ENCODE assay signal across 8 mouse cellular contexts in the genomic region with DNA sequence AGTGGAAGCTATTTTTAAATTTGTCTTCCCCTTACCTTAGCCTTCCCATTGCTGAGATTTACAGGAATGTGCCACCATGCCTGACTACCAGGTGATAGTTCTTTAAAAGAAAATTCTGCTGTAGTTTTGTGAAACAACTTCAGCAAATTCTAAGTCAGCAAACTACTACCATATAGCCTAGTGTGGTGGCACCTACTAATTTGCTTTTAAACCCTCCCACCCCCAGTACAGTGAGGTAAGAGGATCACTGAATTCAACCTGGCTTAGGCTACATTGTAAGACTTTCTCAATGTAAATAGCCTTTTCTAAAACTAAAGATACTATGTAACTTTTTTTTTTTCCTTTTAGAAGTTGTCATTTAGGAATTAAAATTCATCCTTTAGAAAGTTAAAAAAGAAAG. TPM values are rescaled to one million over a fixed set of nuclear protein-coding genes. Genes with fewer than 3 reads are reported as not detected.
DNase-seq lines count a peak whose midpoint lies in the region; ATAC-seq and TF ChIP-seq lines count a peak whose summit lies in the region.

No protein-coding gene starts in this region.

- no peak for ATAC-seq in heart, embryonic 11.5 days (replicated peaks; ENCODE audit: insufficient number of reproducible peaks, low FRiP score, low TSS enrichment)
- no peak for ATAC-seq in liver, postnatal 0 days
- no peak for ATAC-seq in megakaryocyte-erythroid progenitor cell, adult 5-6 weeks (replicated peaks; ENCODE audit: low FRiP score, low TSS enrichment, poor library complexity, severe bottlenecking)

- no peak for TF ChIP-seq CTCF in CH12.LX (conservative IDR thresholded peaks at IDR 0.05 in 1 of 2, IDR thresholded peaks at IDR 0.05 in 1 of 2; ENCODE audit: low read depth in 2 of 2, low read length in 2 of 2)
- TF ChIP-seq CTCF in liver, postnatal 0 days (IDR thresholded peaks at IDR 0.05; ENCODE audit: low read depth) = no peak

- H3K79me2 ChIP-seq in CH12.LX (replicated peaks; ENCODE audit: control insufficient read depth, extremely low read depth, insufficient read depth, poor library complexity, severe bottlenecking) = peaks cover 27% of the 10 kb centered on the region

- no peak overlapping the region for H3K27ac ChIP-seq in heart, embryonic 11.5 days (ENCODE audit: low read depth, low read length)
- 0 out of 2 replicates have a peak overlapping the region, but pooled peaks have one; percentile 39 for H3K27ac ChIP-seq in CH12.LX (ENCODE audit: insufficient read depth, low read depth)
- no peak overlapping the region for H3K27ac ChIP-seq in hindbrain, embryonic 10.5 days
- H3K27ac ChIP-seq in liver, postnatal 0 days (ENCODE audit: low read depth) = no peak overlapping the region

- no peak for TF ChIP-seq EP300 in CH12.LX (IDR thresholded peaks at IDR 0.05; ENCODE audit: low read length)
- TF ChIP-seq EP300 in liver, postnatal 0 days (IDR thresholded peaks at IDR 0.05; ENCODE audit: low read depth) = no peak

- in situ Hi-C loops in CH12.LX (cut with MboI; ENCODE audit: low pct_ligation_motif_present, low pct_unique_long_range_greater_than_20kb, low sequenced_read_pairs) = no loop called here

- no peak for TF ChIP-seq RAD21 in CH12.LX (IDR thresholded peaks at IDR 0.05; ENCODE audit: low read depth, low read length)

- H3K4me3 ChIP-seq in heart, embryonic 11.5 days (ENCODE audit: low read depth, low read length) = peak overlapping the region; percentile 86
- H3K4me3 ChIP-seq in CH12.LX (replicated peaks in 1 of 3; ENCODE audit: low read depth in 2 of 3, low read length in 2 of 3, poor library complexity in 1 of 3) = peak overlapping the region; percentile 92 to 98 (median 95)
- peak overlapping the region; percentile 93; the same call in 1 of the 2 replicates for H3K4me3 ChIP-seq in hindbrain, embryonic 10.5 days
- H3K4me3 ChIP-seq in liver, postnatal 0 days (ENCODE audit: low read depth, low read length) = peak overlapping the region; percentile 88

- H3K4me2 ChIP-seq in heart, embryonic 11.5 days = peak overlapping the region; percentile 89
- H3K4me2 ChIP-seq in CH12.LX (ENCODE audit: insufficient read depth, low read depth, poor library complexity, severe bottlenecking) = peak overlapping the region; percentile 98
- H3K4me2 ChIP-seq in liver, postnatal 0 days (ENCODE audit: low read depth, low read length) = peak overlapping the region; percentile 71

- dilution Hi-C loops in CH12.LX (cut with MboI; ENCODE audit: extremely low pct_ligation_motif_present, extremely low pct_unique_long_range_greater_than_20kb, low sequenced_read_pairs) = no loop called here

- H3K9ac ChIP-seq in heart, embryonic 11.5 days (ENCODE audit: low read depth, low read length) = peak overlapping the region; percentile 12; the same call in 1 of the 2 replicates
- peak overlapping the region; percentile 85 for H3K9ac ChIP-seq in CH12.LX (ENCODE audit: insufficient read depth, low read depth)
- no peak overlapping the region for H3K9ac ChIP-seq in liver, postnatal 0 days (replicated peaks)

- H3K27me3 ChIP-seq in heart, embryonic 11.5 days (ENCODE audit: control insufficient read depth, insufficient read depth, low read length) = no peaks in the 10 kb centered on the region
- H3K27me3 ChIP-seq in CH12.LX (replicated peaks) = no peaks in the 10 kb centered on the region
- no peaks in the 10 kb centered on the region for H3K27me3 ChIP-seq in hindbrain, embryonic 10.5 days (ENCODE audit: insufficient read depth, poor library complexity, severe bottlenecking)
- H3K27me3 ChIP-seq in liver, postnatal 0 days (ENCODE audit: insufficient read depth, low read length) = no peaks in the 10 kb centered on the region

- H3K4me1 ChIP-seq in heart, embryonic 11.5 days (ENCODE audit: control insufficient read depth, insufficient read depth, low read length) = peaks cover 8% of the 10 kb centered on the region; the same call in 1 of the 2 replicates
- H3K4me1 ChIP-seq in CH12.LX (ENCODE audit: control insufficient read depth in 1 of 2, insufficient read depth in 2 of 2) = peaks cover 4 to 15% of the 10 kb centered on the region in 2 experiments; a peak in 3 of 4 replicates
- H3K4me1 ChIP-seq in hindbrain, embryonic 10.5 days (replicated peaks) = peaks cover 18% of the 10 kb centered on the region
- H3K4me1 ChIP-seq in liver, postnatal 0 days (ENCODE audit: insufficient read depth) = 0 out of 2 replicates have a peak, but pooled peaks cover 3% of the 10 kb centered on the region

- no peak for TF ChIP-seq POLR2A in CH12.LX (IDR thresholded peaks at IDR 0.05; ENCODE audit: low read depth, low read length)

- DNase-seq in heart, postnatal 4 days = no peak
- DNase-seq in CH12.LX (ENCODE audit: extremely low read depth) = no peak
- DNase-seq in hindbrain, embryonic 10.5 days (ENCODE audit: low spot score) = no peak
- DNase-seq in liver, postnatal 0 days = no peak
- DNase-seq in urinary bladder, postnatal 25 days (ENCODE audit: low spot score) = no peak
- no peak for DNase-seq in right cerebral cortex, postnatal 4 days

- H3K9me3 ChIP-seq in heart, embryonic 11.5 days (replicated peaks; ENCODE audit: control insufficient read depth, low read length) = no peaks in the 10 kb centered on the region
- H3K9me3 ChIP-seq in CH12.LX (replicated peaks; ENCODE audit: low read length) = no peaks in the 10 kb centered on the region
- no peaks in the 10 kb centered on the region for H3K9me3 ChIP-seq in hindbrain, embryonic 10.5 days
- no peaks in the 10 kb centered on the region for H3K9me3 ChIP-seq in liver, postnatal 0 days (ENCODE audit: low read length)

- no peaks in the 10 kb centered on the region for H3K36me3 ChIP-seq in heart, embryonic 11.5 days (ENCODE audit: control insufficient read depth, insufficient read depth, low read length)
- H3K36me3 ChIP-seq in CH12.LX (replicated peaks in 1 of 2; ENCODE audit: control insufficient read depth in 1 of 2, insufficient read depth in 1 of 2, low read length in 1 of 2) = peaks cover 11 to 28% of the 10 kb centered on the region in 2 experiments
- H3K36me3 ChIP-seq in hindbrain, embryonic 10.5 days = peaks cover 14% of the 10 kb centered on the region
- peaks cover 14% of the 10 kb centered on the region for H3K36me3 ChIP-seq in liver, postnatal 0 days (replicated peaks; ENCODE audit: insufficient read depth, low read length)

TF ChIP-seq in CH12.LX, 34 proteins besides CTCF, POLR2A, EP300 and RAD21:
- TF ChIP-seq SIN3A (IDR thresholded peaks at IDR 0.05; ENCODE audit: low read length) (peak; percentile 39; the same call in 1 of the 2 replicates), MXI1 (IDR thresholded peaks at IDR 0.05; ENCODE audit: low read depth, low read length) (peak; percentile 56; the same call in 1 of the 2 replicates), E2F4 (IDR thresholded peaks at IDR 0.05; ENCODE audit: insufficient replicate concordance, low read depth, low read length) (no peak)

RNA-seq across cellular contexts. Expression of a gene that starts 1.5 kb away (rescaled TPM):
- polyA plus RNA-seq in heart, embryonic 11.5 days (2014; fragmentation: Nextera tagmentation; extraction: Ambion mirVana) = 35.4 and 42.2 TPM in 2 replicates
- 10 to 100 TPM; 36.1 to 36.7 TPM for total RNA-seq in heart, postnatal 4 days (2021)
- total RNA-seq in CH12.LX (2012; rRNA removed) (27.9 and 31.4 TPM in 2 replicates), CH12.LX (2014; rRNA removed) (45.0 and 53.7 TPM in 2 replicates)
- 33.3 and 34.8 TPM in 2 replicates for polyA plus RNA-seq in CH12.LX (2012; ENCODE audit: insufficient read length, low read depth)
- polyA plus RNA-seq in hindbrain, embryonic 10.5 days (2016; fragmentation: Nextera tagmentation; extraction: Ambion mirVana) = 28.5 and 29.4 TPM in 2 replicates
- 10.3 and 12.4 TPM in 2 replicates for polyA plus RNA-seq in liver, postnatal 0 days (2015; fragmentation: Nextera tagmentation; extraction: Ambion mirVana)
- total RNA-seq in megakaryocyte-erythroid progenitor cell, adult 5-6 weeks (2014; fragmentation: Nextera tagmentation) = 36.1 and 45.5 TPM in 2 replicates
- 64.5 and 81.7 TPM in 2 replicates for total RNA-seq in megakaryocyte-erythroid progenitor cell, adult 5-6 weeks (2017)

RNA-seq across cellular contexts. Expression of a gene that starts 14.3 kb away (rescaled TPM):
- 1.5 TPM in 2 replicates for polyA plus RNA-seq in heart, embryonic 11.5 days (2014; fragmentation: Nextera tagmentation; extraction: Ambion mirVana)
- total RNA-seq in heart, postnatal 4 days (2021) = under 1 TPM; 0.21 to 0.29 TPM
- total RNA-seq in CH12.LX (2012; rRNA removed) (0.04 and 0.08 TPM in 2 replicates), CH12.LX (2014; rRNA removed) (0.04 TPM in 2 replicates)
- 0.06 and 0.08 TPM in 2 replicates for polyA plus RNA-seq in CH12.LX (2012; ENCODE audit: insufficient read length, low read depth)
- 6.2 and 7.1 TPM in 2 replicates for polyA plus RNA-seq in hindbrain, embryonic 10.5 days (2016; fragmentation: Nextera tagmentation; extraction: Ambion mirVana)
- polyA plus RNA-seq in liver, postnatal 0 days (2015; fragmentation: Nextera tagmentation; extraction: Ambion mirVana) = 0.05 and 0.06 TPM in 2 replicates
- 0.59 TPM in 1 of 2 replicates, not detected in the other for total RNA-seq in megakaryocyte-erythroid progenitor cell, adult 5-6 weeks (2014; fragmentation: Nextera tagmentation)
- total RNA-seq in megakaryocyte-erythroid progenitor cell, adult 5-6 weeks (2017) = 0.04 TPM in 1 of 2 replicates, not detected in the other
